Mouse (Mus musculus) lung, adult 2 months (tissue): ENCODE results near the gene Prss32.

Experiments
- CTCF ChIP-seq: fragments of 200-500 bp; IDR thresholded peaks from 2 replicates; pipeline ENCODE4 v1.5.1; 2011; ENCODE audit warnings: mild to moderate bottlenecking, low read length, control low read depth; ENCODE audit not compliant: insufficient read depth
- POLR2A ChIP-seq: fragments of 200-500 bp; IDR thresholded peaks from 2 replicates; pipeline ENCODE4 v1.6.1; 2011; ENCODE audit warnings: low read depth, mild to moderate bottlenecking, control low read depth, low read length, borderline replicate concordance; ENCODE audit errors: extremely low read depth

DNA sequence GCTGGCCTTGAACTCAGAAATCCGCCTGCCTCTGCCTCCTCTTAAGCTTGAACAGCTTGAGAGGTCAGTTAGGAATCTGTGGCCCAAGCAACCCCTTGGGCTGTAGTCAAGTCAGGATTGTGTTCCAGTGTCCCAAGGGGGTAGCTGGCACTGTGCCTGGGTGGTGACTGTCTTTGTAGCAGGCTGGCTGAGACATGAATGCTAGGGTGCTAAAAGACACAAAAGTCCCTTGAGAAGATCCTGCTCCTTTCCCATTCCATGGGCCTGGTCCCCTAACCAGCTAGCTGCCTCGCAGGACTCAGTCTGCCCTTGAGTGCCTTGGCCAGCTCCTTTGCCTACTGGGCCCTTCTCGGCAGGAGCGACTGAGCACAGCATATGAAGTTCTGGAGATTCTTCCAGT lies 19.3 kb downstream of the Prss32 start:
- TF ChIP-seq CTCF (no peak), POLR2A (no peak)
